Mouse (Mus musculus): Measurements from ENCODE around the gene 4933402J07Rik. TPM values are rescaled to one million over a fixed set of nuclear protein-coding genes. Genes with fewer than 3 reads are reported as not detected.

Gene 4933402J07Rik
- total and polyA plus RNA-seq, 3 experiments: 0.10 TPM; not detected in 2

DNA sequence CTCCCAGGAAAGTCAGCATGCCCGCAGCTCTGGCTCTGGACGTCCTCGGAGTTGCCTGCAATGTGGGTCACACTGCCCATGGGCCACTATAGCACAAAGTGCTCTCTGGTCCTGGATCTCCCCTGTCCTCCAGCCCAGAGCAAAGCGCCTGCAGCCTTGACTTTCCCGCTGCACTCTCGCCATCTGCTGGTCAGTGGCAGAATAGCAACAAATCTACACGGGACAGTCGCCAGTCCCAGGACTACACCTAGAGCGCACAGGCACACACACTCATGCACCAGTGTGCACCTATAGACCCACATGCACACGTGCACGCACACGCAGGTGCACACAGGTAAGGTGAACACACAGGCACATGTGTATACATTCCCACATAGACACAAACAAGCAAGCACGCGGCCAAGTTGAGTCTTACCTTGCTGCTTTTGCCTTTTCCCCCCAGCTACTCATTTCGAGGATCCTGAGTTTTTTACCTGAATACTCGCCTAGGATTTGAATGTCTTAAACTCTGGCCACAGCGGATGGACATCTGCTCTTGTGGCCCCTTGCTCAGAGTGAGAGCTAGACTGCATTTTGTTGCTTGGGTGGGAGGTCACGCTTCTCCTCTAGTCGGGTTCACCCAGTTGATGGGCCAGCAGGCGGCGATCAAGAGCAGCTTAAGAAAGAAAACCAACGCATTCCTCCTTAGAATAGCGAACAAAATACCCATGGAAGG is 26.9 kb upstream of the 4933402J07Rik start:
- intact Hi-C loops (cut with DNase I): loop anchor here (1.0 to 10.0 kb wide), 2 partner anchors 322 to 602 kb away; no protein-coding TSS in a partner anchor
- no peak overlapping the region for H3K27ac ChIP-seq
- no peaks in the 10 kb centered on the region for H3K36me3 ChIP-seq (ENCODE audit: control insufficient read depth, insufficient read depth, low read length)
- no peak overlapping the region for H3K4me3 ChIP-seq
- no peaks in the 10 kb centered on the region for H3K27me3 ChIP-seq (ENCODE audit: control insufficient read depth, insufficient read depth, low read length)
- no peaks in the 10 kb centered on the region; the same call in 1 of the 2 replicates for H3K4me1 ChIP-seq (ENCODE audit: control insufficient read depth, insufficient read depth, low read length)
- no peak for TF ChIP-seq EP300 (IDR thresholded peaks at IDR 0.05; ENCODE audit: insufficient read depth, low read depth, low read length)
- TF ChIP-seq CTCF (IDR thresholded peaks at IDR 0.05): peak; percentile 70
- 8% methylated on average over 23 of the region's 23 CpGs for WGBS
- DNase-seq: peak; percentile 60 to 83
- no peaks in the 10 kb centered on the region for H3K79me2 ChIP-seq (replicated peaks; ENCODE audit: control insufficient read depth, insufficient read depth, low read length)
- no peak overlapping the region for H3K9ac ChIP-seq (ENCODE audit: low read depth, low read length)

DNA sequence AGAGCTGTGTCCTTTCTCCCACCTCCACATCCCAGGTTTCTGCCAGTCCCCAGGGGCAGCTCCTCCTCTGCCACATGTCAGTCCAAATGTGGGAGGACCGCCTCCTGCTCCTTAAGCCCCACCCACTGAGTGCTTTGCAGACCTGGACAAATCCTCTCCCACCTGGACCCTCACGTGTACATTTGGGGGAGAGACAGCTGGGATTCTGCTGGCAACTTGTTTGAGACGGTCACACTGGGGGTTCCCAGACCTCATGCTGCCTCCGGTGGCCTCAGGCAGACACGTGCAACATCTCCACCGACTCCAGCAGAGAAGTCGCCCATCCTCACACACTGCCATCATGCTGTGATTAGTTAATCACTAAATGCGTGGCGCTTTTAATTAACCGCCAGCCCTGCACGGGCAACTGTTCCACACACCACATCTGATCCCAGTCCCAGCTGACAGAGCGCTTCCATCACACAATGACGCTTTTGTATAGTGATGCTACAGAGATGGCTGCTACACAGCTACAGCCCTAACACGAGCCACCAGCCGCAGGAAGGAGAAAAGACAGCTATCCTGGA is 23.7 kb upstream of the 4933402J07Rik start:
- H3K4me3 ChIP-seq: no peak overlapping the region
- no peaks in the 10 kb centered on the region for H3K36me3 ChIP-seq (ENCODE audit: control insufficient read depth, insufficient read depth, low read length)
- H3K27me3 ChIP-seq (ENCODE audit: control insufficient read depth, insufficient read depth, low read length): no peaks in the 10 kb centered on the region
- no peak overlapping the region for H3K27ac ChIP-seq
- intact Hi-C loops (cut with DNase I): loop anchor here (10.0 kb wide), 1 partner anchor 325 kb away; no protein-coding TSS in a partner anchor
- no peaks in the 10 kb centered on the region; the same call in 1 of the 2 replicates for H3K4me1 ChIP-seq (ENCODE audit: control insufficient read depth, insufficient read depth, low read length)
- H3K79me2 ChIP-seq (replicated peaks; ENCODE audit: control insufficient read depth, insufficient read depth, low read length): no peaks in the 10 kb centered on the region
- 22% methylated on average over 15 of the region's 15 CpGs for WGBS
- no peak overlapping the region for H3K9ac ChIP-seq (ENCODE audit: low read depth, low read length)
- TF ChIP-seq EP300 (IDR thresholded peaks at IDR 0.05; ENCODE audit: insufficient read depth, low read depth, low read length): no peak
- no peak for TF ChIP-seq CTCF (IDR thresholded peaks at IDR 0.05)
- no peak for TF ChIP-seq POLR2A (IDR thresholded peaks at IDR 0.05; ENCODE audit: insufficient read depth, low read depth, low read length)
- no peak for DNase-seq

DNA sequence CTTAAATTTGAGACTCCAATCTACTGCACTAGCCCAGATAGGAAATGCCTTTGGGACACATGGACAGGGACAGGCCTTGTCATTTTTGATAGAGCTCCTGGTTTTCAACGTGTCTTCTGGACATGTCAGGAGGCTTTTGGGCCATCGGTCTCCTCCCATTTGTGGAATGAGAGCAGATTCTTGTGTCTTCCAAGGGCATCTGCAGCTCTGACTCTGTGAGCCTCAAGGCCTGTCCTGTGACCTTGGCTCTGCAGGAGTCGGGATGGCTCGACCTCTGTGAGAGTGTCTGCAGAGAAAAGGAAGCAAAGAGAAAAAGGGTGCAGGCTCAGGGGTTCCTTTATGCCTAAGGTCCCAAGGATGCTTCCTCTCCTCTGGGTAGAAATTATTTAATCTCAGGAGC is 13.8 kb upstream of the 4933402J07Rik start:
- intact Hi-C loops (cut with DNase I): no loop called here
- DNase-seq: no peak
- TF ChIP-seq EP300 (IDR thresholded peaks at IDR 0.05; ENCODE audit: insufficient read depth, low read depth, low read length) (no peak), POLR2A (IDR thresholded peaks at IDR 0.05; ENCODE audit: insufficient read depth, low read depth, low read length) (no peak), CTCF (IDR thresholded peaks at IDR 0.05) (no peak)
- Histone ChIP-seq H3K4me1 (ENCODE audit: control insufficient read depth, insufficient read depth, low read length) (no peaks in the 10 kb centered on the region), H3K36me3 (ENCODE audit: control insufficient read depth, insufficient read depth, low read length) (no peaks in the 10 kb centered on the region), H3K9ac (ENCODE audit: low read depth, low read length) (no peak overlapping the region), H3K27me3 (ENCODE audit: control insufficient read depth, insufficient read depth, low read length) (no peaks in the 10 kb centered on the region), H3K27ac (no peak overlapping the region), H3K79me2 (replicated peaks; ENCODE audit: control insufficient read depth, insufficient read depth, low read length) (no peaks in the 10 kb centered on the region), H3K4me3 (no peak overlapping the region)
- 50% methylated on average over 4 of the region's 4 CpGs for WGBS

DNA sequence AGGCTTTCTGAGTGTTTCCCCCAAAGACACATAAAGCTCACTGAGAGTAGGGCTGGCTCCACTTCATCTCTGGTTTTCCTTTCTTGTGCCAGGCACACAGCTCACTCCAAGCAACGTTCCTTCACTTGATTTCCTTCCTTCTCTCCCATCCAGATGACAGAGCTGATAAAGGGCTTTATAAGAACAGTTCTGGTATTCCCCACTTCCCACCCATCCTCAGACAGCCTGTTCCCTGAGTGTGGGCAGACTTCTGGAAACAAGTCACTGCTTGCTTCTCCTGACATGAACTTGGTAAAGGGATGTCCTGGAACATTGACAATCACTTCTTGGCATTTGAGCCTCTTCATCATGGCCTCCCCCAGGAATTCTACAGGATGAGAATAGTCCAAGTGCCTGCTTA is 10.9 kb upstream of the 4933402J07Rik start:
- Histone ChIP-seq H3K36me3 (ENCODE audit: control insufficient read depth, insufficient read depth, low read length) (no peaks in the 10 kb centered on the region), H3K9ac (ENCODE audit: low read depth, low read length) (no peak overlapping the region), H3K4me1 (ENCODE audit: control insufficient read depth, insufficient read depth, low read length) (no peaks in the 10 kb centered on the region), H3K27me3 (ENCODE audit: control insufficient read depth, insufficient read depth, low read length) (no peaks in the 10 kb centered on the region), H3K4me3 (no peak overlapping the region), H3K79me2 (replicated peaks; ENCODE audit: control insufficient read depth, insufficient read depth, low read length) (no peaks in the 10 kb centered on the region), H3K27ac (no peak overlapping the region)
- intact Hi-C loops (cut with DNase I): no loop called here
- 9% methylated on average over 1 of the region's 1 CpGs for WGBS
- DNase-seq: no peak
- TF ChIP-seq EP300 (IDR thresholded peaks at IDR 0.05; ENCODE audit: insufficient read depth, low read depth, low read length) (no peak), POLR2A (IDR thresholded peaks at IDR 0.05; ENCODE audit: insufficient read depth, low read depth, low read length) (no peak), CTCF (IDR thresholded peaks at IDR 0.05) (no peak)

DNA sequence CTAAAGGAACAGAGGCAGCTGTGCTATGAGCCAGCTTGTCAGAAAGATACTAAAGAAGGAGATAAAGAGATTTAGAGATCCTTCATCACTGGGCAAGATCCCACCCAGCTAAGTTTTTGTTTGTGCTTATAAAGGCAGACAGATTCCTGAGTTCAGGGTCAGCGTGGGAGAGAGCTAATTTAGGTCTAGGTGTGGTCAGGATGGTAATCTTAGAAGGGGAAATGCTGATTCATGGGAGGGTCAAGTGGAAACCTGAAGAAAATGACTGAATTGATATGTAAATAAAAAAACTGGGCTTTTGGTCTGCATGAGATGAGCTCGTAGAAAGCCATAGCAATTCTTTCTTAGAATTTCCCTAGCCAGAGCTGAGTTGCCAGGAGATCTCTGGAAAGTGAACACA is 2.9 kb upstream of the 4933402J07Rik start:
- WGBS: 38% methylated on average over 2 of the region's 2 CpGs
- intact Hi-C loops (cut with DNase I): no loop called here

DNA sequence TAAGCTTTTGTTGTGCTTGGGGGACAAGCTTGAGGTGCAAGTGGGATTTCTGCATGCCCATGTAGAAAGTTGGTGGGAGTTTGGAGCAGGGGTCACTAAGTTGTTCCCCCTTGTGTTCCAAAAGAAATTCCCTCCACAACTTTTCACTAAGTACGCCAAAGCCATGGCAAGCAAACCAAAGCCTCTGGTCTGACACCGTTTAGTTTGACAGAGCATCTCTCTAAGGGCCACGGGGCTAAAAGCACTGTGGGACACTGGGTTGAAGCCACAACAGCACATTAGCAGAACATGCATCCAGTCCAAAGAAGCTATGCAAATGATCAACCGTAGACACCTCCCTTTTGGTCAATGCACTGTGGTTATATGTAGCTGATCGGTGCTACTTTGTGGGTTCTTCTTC is 5.5 kb downstream of the 4933402J07Rik start:
- TF ChIP-seq EP300 (IDR thresholded peaks at IDR 0.05; ENCODE audit: insufficient read depth, low read depth, low read length): no peak
- TF ChIP-seq CTCF (IDR thresholded peaks at IDR 0.05): no peak
- no peak for TF ChIP-seq POLR2A (IDR thresholded peaks at IDR 0.05; ENCODE audit: insufficient read depth, low read depth, low read length)
- Histone ChIP-seq H3K9ac (ENCODE audit: low read depth, low read length) (no peak overlapping the region), H3K4me1 (ENCODE audit: control insufficient read depth, insufficient read depth, low read length) (no peaks in the 10 kb centered on the region), H3K27ac (no peak overlapping the region), H3K27me3 (ENCODE audit: control insufficient read depth, insufficient read depth, low read length) (no peaks in the 10 kb centered on the region), H3K4me3 (no peak overlapping the region), H3K36me3 (ENCODE audit: control insufficient read depth, insufficient read depth, low read length) (no peaks in the 10 kb centered on the region), H3K79me2 (replicated peaks; ENCODE audit: control insufficient read depth, insufficient read depth, low read length) (no peaks in the 10 kb centered on the region)
- 86% methylated on average over 5 of the region's 5 CpGs for whole genome bisulfite sequencing
- intact Hi-C loops (cut with DNase I): no loop called here
- DNase-seq: no peak

More for the DNA sequence above, 2.9 kb upstream of the 4933402J07Rik start:
- Histone ChIP-seq H3K4me1 (ENCODE audit: control insufficient read depth, insufficient read depth, low read length) (no peaks in the 10 kb centered on the region), H3K27ac (no peak overlapping the region), H3K9ac (ENCODE audit: low read depth, low read length) (no peak overlapping the region), H3K27me3 (ENCODE audit: control insufficient read depth, insufficient read depth, low read length) (no peaks in the 10 kb centered on the region), H3K79me2 (replicated peaks; ENCODE audit: control insufficient read depth, insufficient read depth, low read length) (no peaks in the 10 kb centered on the region), H3K36me3 (ENCODE audit: control insufficient read depth, insufficient read depth, low read length) (no peaks in the 10 kb centered on the region), H3K4me3 (no peak overlapping the region)
- no peak for DNase-seq
- TF ChIP-seq POLR2A (IDR thresholded peaks at IDR 0.05; ENCODE audit: insufficient read depth, low read depth, low read length) (no peak), EP300 (IDR thresholded peaks at IDR 0.05; ENCODE audit: insufficient read depth, low read depth, low read length) (no peak), CTCF (IDR thresholded peaks at IDR 0.05) (no peak)

All from heart, adult 2 months (tissue).